Mouse (Mus musculus) large intestine, adult 2 months (tissue): ENCODE results near the gene Gtf2ird2. TPM values are rescaled to one million over a fixed set of nuclear protein-coding genes. Genes with fewer than 3 reads are reported as not detected.
A peak's percentile ranks its signal among the peaks of the same experiment; 100 is the strongest.

Experiments
- DNase-seq: peaks from one replicate; pipeline ENCODE4 v3.0.0-alpha.2; 2012; ENCODE audit warnings: low read depth, low spot score
- WGBS: fragments of 180-500 bp; shearing (Covaris S2); methylation state at CpG from one replicate; pipeline ENCODE4 v1.1.7; 2018; 5-methylcytosine and 5-hydroxymethylcytosine counted together
- polyA plus RNA-seq: library from polyadenylated mRNA; depleted of rRNA; stranded (reverse); fragments of >200 nt; gene quantifications from 2 replicates; pipeline ENCODE4 v1.2.3, GENCODE M21; 2012

Gtf2ird2 gene
- polyA plus RNA-seq, 1 experiment, result 4.8 TPM

GRCm38 (mm10) chr5:134231376-134231775 lies 47.6 kb downstream of the Gtf2ird2 start:
- no peak for DNase-seq
- 79% methylated on average over 5 of the region's 5 CpGs for WGBS

- DNase-seq, result peak; percentile 56
- 15% methylated on average over 6 of the region's 6 CpGs for WGBS
These were observed 48.3 kb downstream of the Gtf2ird2 start for GRCm38 (mm10) chr5:134232111-134232510.

GRCm38 (mm10) chr5:134232568-134232967 lies 48.7 kb downstream of the Gtf2ird2 start:
- WGBS, result 10% methylated on average over 7 of the region's 7 CpGs
- DNase-seq, result no peak

- no peak for DNase-seq
- WGBS, result 53% methylated on average over 7 of the region's 7 CpGs
These were observed 49.4 kb downstream of the Gtf2ird2 start for GRCm38 (mm10) chr5:134233244-134233651.

- no peak for DNase-seq
- 79% methylated on average over 2 of the region's 2 CpGs for WGBS
These were observed 50.4 kb downstream of the Gtf2ird2 start for GRCm38 (mm10) chr5:134234205-134234604.

- DNase-seq, result no peak
- 28% methylated on average over 6 of the region's 6 CpGs for WGBS
These were observed 51.3 kb downstream of the Gtf2ird2 start for GRCm38 (mm10) chr5:134235111-134235510.

GRCm38 (mm10) chr5:134236241-134236640 lies 52.4 kb downstream of the Gtf2ird2 start:
- no peak for DNase-seq
- WGBS, result 63% methylated on average over 3 of the region's 3 CpGs

- 68% methylated on average over 6 of the region's 6 CpGs for WGBS
- DNase-seq, result no peak
These were observed 53.0 kb downstream of the Gtf2ird2 start for GRCm38 (mm10) chr5:134236796-134237195.

- WGBS, result 87% methylated on average over 11 of the region's 11 CpGs
- no peak for DNase-seq
These were observed 53.7 kb downstream of the Gtf2ird2 start for GRCm38 (mm10) chr5:134237508-134237907.

GRCm38 (mm10) chr5:134237936-134238760 lies 54.3 kb downstream of the Gtf2ird2 start:
- no peak for DNase-seq

GRCm38 (mm10) chr5:134241831-134242230 lies 58.0 kb downstream of the Gtf2ird2 start:
- DNase-seq, result no peak

More at GRCm38 (mm10) chr5:134237936-134238760, 54.3 kb downstream of the Gtf2ird2 start:
- whole genome bisulfite sequencing, result 87% methylated on average over 28 of the region's 28 CpGs

GRCm38 (mm10) chr5:134243661-134244436 lies 60.0 kb downstream of the Gtf2ird2 start:
- DNase-seq, result no peak
- WGBS, result 76% methylated on average over 26 of the region's 26 CpGs

More at GRCm38 (mm10) chr5:134241831-134242230, 58.0 kb downstream of the Gtf2ird2 start:
- 73% methylated on average over 5 of the region's 5 CpGs for WGBS

GRCm38 (mm10) chr5:134244890-134245289 lies 61.1 kb downstream of the Gtf2ird2 start:
- 87% methylated on average over 5 of the region's 5 CpGs for WGBS
- DNase-seq, result no peak

- no peak for DNase-seq
- 79% methylated on average over 5 of the region's 5 CpGs for WGBS
These were observed 62.3 kb downstream of the Gtf2ird2 start for GRCm38 (mm10) chr5:134246146-134246545.

GRCm38 (mm10) chr5:134248608-134249244 lies 64.9 kb downstream of the Gtf2ird2 start:
- DNase-seq, result no peak
- 92% methylated on average over 14 of the region's 14 CpGs for WGBS

GRCm38 (mm10) chr5:134249245-134249649 lies 65.4 kb downstream of the Gtf2ird2 start:
- 89% methylated on average over 8 of the region's 8 CpGs for whole genome bisulfite sequencing
- DNase-seq, result no peak

GRCm38 (mm10) chr5:134250601-134251000 lies 66.8 kb downstream of the Gtf2ird2 start:
- no peak for DNase-seq
- WGBS, result 83% methylated on average over 3 of the region's 3 CpGs

- no peak for DNase-seq
- 94% methylated on average over 4 of the region's 4 CpGs for WGBS
These were observed 67.3 kb downstream of the Gtf2ird2 start for GRCm38 (mm10) chr5:134251083-134251482.

GRCm38 (mm10) chr5:134253806-134254205 lies 70.0 kb downstream of the Gtf2ird2 start:
- no peak for DNase-seq
- WGBS, result 68% methylated on average over 3 of the region's 3 CpGs

- DNase-seq, result no peak
- 89% methylated on average over 10 of the region's 10 CpGs for WGBS
These were observed 71.5 kb downstream of the Gtf2ird2 start for GRCm38 (mm10) chr5:134255294-134255693.
